Mouse (Mus musculus): ENCODE data around the gene Sec22b.

GRCm38 (mm10) chr3:97868733-97869132 lies 32.3 kb upstream of the Sec22b start:
- TF ChIP-seq POLR2A (IDR thresholded peaks at IDR 0.05; ENCODE audit: insufficient read depth, low read depth, low read length), result no peak
- no peak for TF ChIP-seq CTCF (IDR thresholded peaks at IDR 0.05; ENCODE audit: insufficient read depth, low read depth, low read length)
